Mouse (Mus musculus) gastrocnemius, adult 2 months (tissue): ENCODE data around the gene Art2b. TPM values are rescaled to one million over a fixed set of nuclear protein-coding genes. Genes with fewer than 3 reads are reported as not detected.
A peak's percentile ranks its signal among the peaks of the same experiment; 100 is the strongest.
"Not testable (repeated sequence)": the region's sequence is repeated elsewhere in the genome, so short reads cannot be mapped to it uniquely, and the experiment has no call there.

Source experiments
- DNase-seq: peaks from one replicate; pipeline ENCODE4 v3.0.0; 2022
- H3K27ac ChIP-seq: fragments of 200-600 bp; 2 replicates; pipeline ENCODE4 v1.8.1; 2022; ENCODE audit warnings: mild to moderate bottlenecking
- H3K4me3 ChIP-seq: fragments of 200-600 bp; 2 replicates; pipeline ENCODE4 v1.8.1; 2022; ENCODE audit warnings: mild to moderate bottlenecking, moderate library complexity
- CTCF ChIP-seq: fragments of 200-600 bp; IDR thresholded peaks from 2 replicates; pipeline ENCODE4 v1.8.1; 2022; ENCODE audit warnings: antibody characterized with exemption, mild to moderate bottlenecking, moderate library complexity
- intact Hi-C: fragments of 180-260 bp; cut with DNase I; formaldehyde crosslinking; loops from one replicate; pipeline ENCODE4 v1.15.1; 2025
- long read RNA-seq, 2 experiments: library from polyadenylated mRNA; stranded (forward); transcript quantifications; one replicate each; pipeline ENCODE4 v2.0.0; 2021
- total RNA-seq, 2 experiments: library from RNA; stranded (reverse); gene quantifications; 2 replicates each; pipeline ENCODE4 v1.2.3; 2021

The Art2b gene
- total RNA-seq: not detected
- long read RNA-seq, experiment 1: 0 reads
- long read RNA-seq, experiment 2: 0 reads

- TF ChIP-seq CTCF: no peak
- no peak within 1 kb of the TSS for H3K4me3 ChIP-seq
- DNase-seq: no peak
- H3K27ac ChIP-seq: no peak within 1 kb of the TSS
- intact Hi-C loops: no loop called here
These were observed at the start of gene Art2b for GRCm38 (mm10) chr7:101585408-101585807. Gene Art2b (minus strand): TSS chr7:101585600.

GRCm38 (mm10) chr7:101634513-101634912 is 49.1 kb upstream of the Art2b start:
- H3K4me3 ChIP-seq: no peak overlapping the region
- TF ChIP-seq CTCF: no peak
- no peak for DNase-seq
- intact Hi-C loops: no loop called here
- no peak overlapping the region for H3K27ac ChIP-seq

DNA sequence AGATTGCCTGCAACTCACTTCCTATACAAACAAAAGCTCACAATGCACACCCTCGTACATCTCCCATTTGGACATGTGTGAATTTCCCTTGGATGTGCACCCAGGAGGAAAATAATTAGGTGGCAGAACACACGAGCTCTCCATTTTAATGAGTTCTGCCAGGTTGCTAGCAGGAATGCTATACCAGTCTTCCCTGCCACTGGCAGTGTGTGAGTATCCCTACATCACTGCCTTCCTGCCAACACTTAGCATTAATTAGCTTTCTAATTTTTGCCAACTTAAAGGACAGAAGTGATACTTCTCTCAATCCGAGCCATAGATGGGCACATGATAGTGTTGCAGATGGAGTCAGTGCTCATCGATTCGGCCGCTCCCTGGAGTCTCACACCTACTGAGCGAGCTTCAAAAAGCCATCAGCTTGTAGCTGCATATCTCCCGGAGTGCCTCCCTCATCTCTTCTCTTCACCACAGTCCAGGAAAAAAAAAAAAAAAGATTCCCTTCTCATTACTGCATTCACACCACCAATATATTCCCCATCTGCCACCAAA is 48.3 kb upstream of the Art2b start:
- no peak overlapping the region for H3K27ac ChIP-seq
- no peak for TF ChIP-seq CTCF
- H3K4me3 ChIP-seq: no peak overlapping the region
- intact Hi-C loops: no loop called here
- DNase-seq: no peak

GRCm38 (mm10) chr7:101628481-101628880 is 43.1 kb upstream of the Art2b start:
- TF ChIP-seq CTCF: no peak
- intact Hi-C loops: no loop called here
- no peak overlapping the region for H3K27ac ChIP-seq
- no peak for DNase-seq
- no peak overlapping the region for H3K4me3 ChIP-seq

DNA sequence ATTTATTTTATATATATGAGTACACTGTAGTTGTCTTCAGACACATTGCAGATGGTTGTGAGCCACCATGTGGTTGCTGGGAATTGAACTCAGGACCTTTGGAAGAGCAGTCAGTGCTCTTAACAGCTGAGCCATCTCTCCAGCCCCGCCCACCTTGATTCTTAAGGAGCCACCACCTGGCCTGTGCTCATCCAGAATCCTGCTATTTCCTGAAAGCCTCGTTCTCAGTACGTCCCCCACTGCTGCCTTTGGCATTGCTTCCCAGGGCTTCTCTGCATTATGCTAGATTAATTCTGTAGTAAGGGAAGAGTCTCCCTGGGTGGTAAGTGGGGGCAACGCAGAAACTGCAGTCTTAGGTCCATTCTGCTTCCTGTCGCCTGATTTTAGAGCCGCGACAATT is 41.8 kb upstream of the Art2b start:
- DNase-seq, intact Hi-C loops, H3K4me3 ChIP-seq, H3K27ac ChIP-seq: not testable (repeated sequence)

DNA sequence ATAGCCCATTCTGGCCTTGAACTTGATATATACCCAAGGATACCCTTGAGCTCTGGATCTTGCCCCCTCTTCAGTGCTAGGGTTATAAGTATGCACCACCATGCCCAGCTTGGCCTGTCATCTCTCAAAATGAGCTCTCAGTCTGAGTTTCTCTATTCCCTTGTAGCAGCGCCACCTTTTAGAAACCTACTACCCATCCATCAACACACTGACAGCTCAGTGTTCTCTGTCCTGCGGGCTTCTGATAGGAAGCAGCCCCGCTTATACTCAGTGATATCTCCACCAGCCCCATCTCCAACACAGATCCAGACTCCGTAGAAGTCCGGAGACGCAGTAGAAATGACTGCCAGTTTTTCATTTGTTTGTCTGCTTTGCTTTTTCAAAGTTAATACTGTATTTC is 38.9 kb upstream of the Art2b start:
- H3K4me3 ChIP-seq: no peak overlapping the region
- DNase-seq: no peak
- no peak overlapping the region for H3K27ac ChIP-seq
- no peak for TF ChIP-seq CTCF
- intact Hi-C loops: no loop called here

DNA sequence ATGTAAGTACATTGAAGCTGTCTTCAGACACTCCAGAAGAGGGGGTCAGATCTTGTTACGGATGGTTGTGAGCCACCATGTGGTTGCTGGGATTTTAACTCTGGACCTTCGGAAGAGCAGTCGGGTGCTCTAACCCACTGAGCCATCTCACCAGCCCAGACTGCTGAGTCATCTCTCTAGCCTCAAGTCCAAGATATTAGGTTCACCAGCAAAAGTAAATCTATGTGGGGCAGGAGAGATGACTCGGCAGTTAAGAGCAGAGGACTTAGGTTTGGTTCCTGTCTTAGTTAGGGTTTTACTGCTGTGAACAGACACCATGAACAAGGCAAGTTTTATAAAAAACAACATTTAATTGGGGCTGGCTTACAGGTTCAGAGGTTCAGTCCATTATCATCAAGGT is 36.5 kb upstream of the Art2b start:
- H3K27ac ChIP-seq, intact Hi-C loops: not testable (repeated sequence)

GRCm38 (mm10) chr7:101620373-101620772 is 35.0 kb upstream of the Art2b start:
- intact Hi-C loops: no loop called here
- Histone ChIP-seq H3K27ac (no peak overlapping the region), H3K4me3 (no peak overlapping the region)
- peak; percentile 84 for TF ChIP-seq CTCF
- DNase-seq: peak; percentile 42

More for the DNA sequence above, 36.5 kb upstream of the Art2b start:
- DNase-seq, H3K4me3 ChIP-seq: not testable (repeated sequence)

GRCm38 (mm10) chr7:101618273-101618672 is 32.9 kb upstream of the Art2b start:
- no peak for TF ChIP-seq CTCF
- Histone ChIP-seq H3K27ac (no peak overlapping the region), H3K4me3 (no peak overlapping the region)
- DNase-seq: no peak
- intact Hi-C loops: no loop called here

- intact Hi-C loops: no loop called here
- Histone ChIP-seq H3K4me3 (no peak overlapping the region), H3K27ac (no peak overlapping the region)
- DNase-seq: no peak
- no peak for TF ChIP-seq CTCF
These were observed 32.2 kb upstream of the Art2b start for GRCm38 (mm10) chr7:101617438-101618165.

DNA sequence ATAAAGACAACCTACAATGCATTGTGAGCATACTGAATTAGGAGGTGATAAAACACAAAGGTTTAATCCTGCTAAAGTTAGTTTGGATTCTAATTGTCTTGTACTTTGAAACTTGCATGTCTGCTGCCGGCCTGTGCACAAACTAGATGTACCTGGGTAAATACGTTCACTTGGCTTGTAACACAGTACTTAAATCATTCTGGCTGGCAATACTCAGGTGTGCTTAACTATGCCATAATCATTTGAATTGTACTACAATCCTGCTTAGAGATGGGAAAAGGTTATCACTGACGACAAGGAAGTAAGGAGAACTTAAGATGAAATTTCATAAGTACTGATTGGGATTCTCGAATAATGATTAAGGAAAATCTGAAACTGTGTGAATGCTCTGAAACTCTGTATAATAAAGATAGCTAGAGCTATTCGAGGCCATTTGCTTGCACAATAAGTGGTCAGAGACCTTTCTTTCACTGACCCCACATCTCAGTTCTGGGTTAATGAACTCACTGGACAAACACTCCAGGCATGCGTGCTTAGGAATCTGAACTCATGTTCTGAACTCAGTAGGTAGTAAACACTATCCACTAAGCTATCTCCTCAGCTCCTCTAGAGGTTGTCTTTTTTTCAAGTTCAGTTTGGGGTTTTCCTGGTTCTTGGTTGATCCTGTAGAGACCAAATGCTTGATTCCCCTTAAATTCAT is 30.9 kb upstream of the Art2b start:
- H3K27ac ChIP-seq: no peak overlapping the region
- no peak for TF ChIP-seq CTCF
- DNase-seq: no peak
- intact Hi-C loops: no loop called here
- H3K4me3 ChIP-seq: no peak overlapping the region

DNA sequence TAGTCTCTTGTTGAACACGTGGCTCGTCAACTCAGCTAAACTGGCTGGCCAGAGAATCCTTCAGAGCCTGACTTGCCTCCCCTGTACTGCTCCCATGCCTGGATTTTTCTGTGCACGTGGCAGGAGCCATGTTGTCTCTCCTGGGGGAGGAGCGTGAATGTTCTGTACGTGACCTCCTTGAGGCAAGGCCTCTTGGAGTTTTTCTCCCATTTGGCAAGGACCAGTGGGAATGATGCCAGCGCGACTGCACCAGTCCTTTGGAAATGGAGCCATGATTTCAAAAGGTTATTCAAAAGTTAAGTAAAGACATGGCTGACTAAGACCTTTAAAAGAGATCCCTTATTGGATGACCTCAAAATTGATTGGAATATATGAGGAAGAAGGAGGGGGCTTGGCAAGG is 30.0 kb upstream of the Art2b start:
- Histone ChIP-seq H3K27ac (no peak overlapping the region), H3K4me3 (no peak overlapping the region)
- intact Hi-C loops: no loop called here
- DNase-seq: peak; percentile 30
- no peak for TF ChIP-seq CTCF

GRCm38 (mm10) chr7:101612786-101613527 is 27.6 kb upstream of the Art2b start:
- H3K4me3 ChIP-seq, DNase-seq, intact Hi-C loops, H3K27ac ChIP-seq: not testable (repeated sequence)
